ENCODE assay signal across 10 mouse cellular contexts in the genomic region with DNA sequence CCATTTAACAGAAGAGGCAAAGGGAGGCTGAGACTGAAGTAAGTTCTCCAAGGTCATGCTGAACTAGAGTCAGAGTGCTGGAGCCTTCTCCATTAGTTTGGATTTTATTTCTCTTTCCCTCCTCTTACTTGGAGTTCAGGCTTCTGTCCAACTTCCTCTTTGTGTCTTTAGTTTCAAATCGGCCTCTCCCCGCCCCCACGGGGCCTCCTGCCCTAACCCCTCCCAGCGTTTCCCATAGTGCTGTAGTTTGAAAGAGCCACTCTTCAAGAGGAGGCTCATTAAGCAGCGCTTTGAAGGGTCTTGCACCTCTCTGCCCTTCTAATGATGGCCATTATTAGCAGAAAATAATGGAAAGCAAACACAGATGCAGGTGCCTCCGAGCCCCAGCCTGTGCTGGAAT. TPM values are rescaled to one million over a fixed set of nuclear protein-coding genes. Genes with fewer than 3 reads are reported as not detected.
DNase-seq lines count a peak whose midpoint lies in the region; ATAC-seq lines count a peak whose summit lies in the region.
"Had no signal": no experiment of that assay in that cellular context is flagged by ENCODE, and none has a peak within 500 bp of the region (broad histone marks: within the 10 kb centered on the region; RNA-seq: fewer than 3 reads in every experiment).

No protein-coding gene starts in this region.

- H3K4me1 ChIP-seq in heart, embryonic 15.5 days (replicated peaks), result peaks cover 30% of the 10 kb centered on the region
- peaks cover 49% of the 10 kb centered on the region for H3K4me1 ChIP-seq in limb, embryonic 10.5 days

- H3K36me3 ChIP-seq in heart, embryonic 15.5 days, result peaks cover 23% of the 10 kb centered on the region; the same call in 1 of the 2 replicates
- peaks cover 6% of the 10 kb centered on the region for H3K36me3 ChIP-seq in limb, embryonic 10.5 days

- no peak overlapping the region for H3K9ac ChIP-seq in heart, embryonic 15.5 days

- ATAC-seq in common myeloid progenitor, adult 5-6 weeks (replicated peaks; ENCODE audit: low read depth, poor library complexity, severe bottlenecking), result peak; percentile 65
- ATAC-seq in heart, embryonic 15.5 days (replicated peaks; ENCODE audit: insufficient number of reproducible peaks, insufficient read depth, low FRiP score, low read depth), result no peak

- H3K27me3 ChIP-seq in heart, embryonic 15.5 days, result no peaks in the 10 kb centered on the region
- H3K27me3 ChIP-seq in limb, embryonic 10.5 days (ENCODE audit: low read depth, poor library complexity, severe bottlenecking), result no peaks in the 10 kb centered on the region

- H3K27ac ChIP-seq in heart, embryonic 15.5 days, result peak overlapping the region; percentile 10
- H3K27ac ChIP-seq in limb, embryonic 10.5 days, result peak overlapping the region; percentile 61; the same call in 1 of the 2 replicates
- H3K27ac ChIP-seq: left cerebral cortex, adult 2 months had no signal

- DNase-seq in right cerebral cortex, postnatal 14 days, result peak; percentile 53
- no peak for DNase-seq in right cerebral cortex, postnatal 25 days
- DNase-seq in limb, embryonic 10.5 days (ENCODE audit: low spot score), result peak; percentile 45
- peak; percentile 34 to 59 for DNase-seq in monocyte, adult 2 months (ENCODE audit: low read depth in 1 of 2, low spot score in 2 of 2)
- DNase-seq in cerebellum, adult 11 months, result no peak
- no peak for DNase-seq in urinary bladder, postnatal 4 days (ENCODE audit: low spot score in 2 of 2)

- H3K4me3 ChIP-seq in heart, embryonic 15.5 days, result no peak overlapping the region
- H3K4me3 ChIP-seq in limb, embryonic 10.5 days, result no peak overlapping the region
- H3K4me3 ChIP-seq: left cerebral cortex, adult 2 months had no signal

- no peaks in the 10 kb centered on the region for H3K9me3 ChIP-seq in heart, embryonic 15.5 days (replicated peaks)
- no peaks in the 10 kb centered on the region for H3K9me3 ChIP-seq in limb, embryonic 10.5 days (replicated peaks)

- 55% methylated on average over 6 of the region's 6 CpGs for WGBS in heart, embryonic 15.5 days
- WGBS in limb, embryonic 10.5 days, result 37% methylated on average over 6 of the region's 6 CpGs

- no peak overlapping the region for H3K4me2 ChIP-seq in heart, embryonic 15.5 days

RNA-seq across cellular contexts. Expression of a gene that starts 59.2 kb away (rescaled TPM):
- not detected in 2 replicates for total RNA-seq in common myeloid progenitor, adult 5-6 weeks (2017)
- 0.14 TPM in 1 of 2 replicates, not detected in the other for polyA plus RNA-seq in heart, embryonic 15.5 days (2015; fragmentation: Nextera tagmentation; extraction: Ambion mirVana)
- not detected in 2 replicates for polyA plus RNA-seq in limb, embryonic 10.5 days (2016; fragmentation: Nextera tagmentation; extraction: Ambion mirVana)
- polyA plus RNA-seq: spleen, adult 2 months had no signal

Comparison
In these comparisons a context has a peak if more than half of its experiments do, and no peak if none do; other contexts are left out.
1. DNase-seq: peak in right cerebral cortex, postnatal 14 days (single experiment), limb, embryonic 10.5 days (single experiment) and monocyte, adult 2 months (2 of 2); none in right cerebral cortex, postnatal 25 days (single experiment), cerebellum, adult 11 months (single experiment) and urinary bladder, postnatal 4 days (0 of 2).